31 mouse cellular contexts compared by ENCODE assay signal in genomic region chr7:53282016-53282415, GRCm38 (mm10).
DNase-seq lines count a peak whose midpoint lies in the region; ATAC-seq and TF ChIP-seq lines count a peak whose summit lies in the region.
"Had no signal": no experiment of that assay in that cellular context is flagged by ENCODE, and none has a peak within 500 bp of the region (broad histone marks: within the 10 kb centered on the region; RNA-seq: fewer than 3 reads in every experiment).

No protein-coding gene starts in this region.

- ATAC-seq in forebrain, postnatal 0 days: no peak
- ATAC-seq in forebrain, embryonic 13.5 days: no peak
- ATAC-seq: CD4-positive, CD25-positive, alpha-beta regulatory T cell, adult 4 months; forebrain, embryonic 15.5 days; inflammation-experienced regulatory T-cells, adult 6 months; liver, embryonic 12.5 days; liver, postnatal 0 days; lung, postnatal 0 days had no signal

- no peak overlapping the region for H3K4me2 ChIP-seq in forebrain, postnatal 0 days (ENCODE audit: low read depth)
- no peak overlapping the region for H3K4me2 ChIP-seq in forebrain, embryonic 13.5 days
- H3K4me2 ChIP-seq: forebrain, embryonic 15.5 days; heart, embryonic 13.5 days; hindbrain, embryonic 15.5 days; liver, embryonic 12.5 days; midbrain, embryonic 12.5 days; stomach, embryonic 15.5 days had no signal

- H3K9me3 ChIP-seq in forebrain, postnatal 0 days (ENCODE audit: low read length): no peaks in the 10 kb centered on the region
- no peaks in the 10 kb centered on the region for H3K9me3 ChIP-seq in forebrain, embryonic 13.5 days (replicated peaks)
- H3K9me3 ChIP-seq: forebrain, embryonic 15.5 days; heart, embryonic 13.5 days; hindbrain, embryonic 15.5 days; liver, embryonic 12.5 days; megakaryocyte, embryonic 14.5 days; midbrain, embryonic 12.5 days; stomach, embryonic 15.5 days had no signal

- H3K4me1 ChIP-seq in forebrain, postnatal 0 days (ENCODE audit: insufficient read depth): no peaks in the 10 kb centered on the region
- H3K4me1 ChIP-seq in forebrain, embryonic 13.5 days: no peaks in the 10 kb centered on the region
- H3K4me1 ChIP-seq: forebrain, embryonic 15.5 days; heart, embryonic 13.5 days; hindbrain, embryonic 15.5 days; liver, embryonic 12.5 days; megakaryocyte, embryonic 14.5 days; midbrain, embryonic 12.5 days; stomach, embryonic 15.5 days had no signal

- no peak overlapping the region for H3K9ac ChIP-seq in forebrain, postnatal 0 days
- no peak overlapping the region for H3K9ac ChIP-seq in forebrain, embryonic 13.5 days
- H3K9ac ChIP-seq: forebrain, embryonic 15.5 days; heart, embryonic 13.5 days; hindbrain, embryonic 15.5 days; liver, embryonic 12.5 days; liver, postnatal 0 days; midbrain, embryonic 12.5 days; stomach, embryonic 15.5 days had no signal

- no peaks in the 10 kb centered on the region for H3K27me3 ChIP-seq in forebrain, postnatal 0 days (ENCODE audit: insufficient read depth, low read length)
- H3K27me3 ChIP-seq in forebrain, embryonic 13.5 days: no peaks in the 10 kb centered on the region
- H3K27me3 ChIP-seq: forebrain, embryonic 15.5 days; heart, embryonic 13.5 days; hindbrain, embryonic 15.5 days; liver, embryonic 12.5 days; megakaryocyte, embryonic 14.5 days; midbrain, embryonic 12.5 days; stomach, embryonic 15.5 days had no signal

- no peaks in the 10 kb centered on the region for H3K36me3 ChIP-seq in forebrain, postnatal 0 days (ENCODE audit: insufficient read depth)
- no peaks in the 10 kb centered on the region for H3K36me3 ChIP-seq in forebrain, embryonic 13.5 days (ENCODE audit: poor library complexity, severe bottlenecking)
- H3K36me3 ChIP-seq: forebrain, embryonic 15.5 days; heart, embryonic 13.5 days; hindbrain, embryonic 15.5 days; liver, embryonic 12.5 days; midbrain, embryonic 12.5 days; stomach, embryonic 15.5 days had no signal

- H3K27ac ChIP-seq in forebrain, postnatal 0 days (ENCODE audit: low read depth, low read length): no peak overlapping the region
- H3K27ac ChIP-seq in forebrain, embryonic 13.5 days: no peak overlapping the region
- H3K27ac ChIP-seq: forebrain, embryonic 15.5 days; heart, embryonic 13.5 days; hindbrain, embryonic 15.5 days; layer of hippocampus, adult 2 months; liver, embryonic 12.5 days; midbrain, embryonic 12.5 days; stomach, embryonic 15.5 days had no signal

- DNase-seq in forebrain, postnatal 0 days: peak; percentile 26
- peak; percentile 24 for DNase-seq in brain, embryonic 18.5 days (ENCODE audit: low read depth, low spot score)
- peak; percentile 3 for DNase-seq in layer of hippocampus, adult 9-11 months
- no peak for DNase-seq in adrenal gland, adult 8-10 months
- no peak for DNase-seq in frontal cortex, adult 2 months (ENCODE audit: extremely low spot score in 1 of 2, low spot score in 1 of 2)
- DNase-seq in adrenal gland, adult (ENCODE audit: inconsistent age in 2 of 2, low spot score in 1 of 2): no peak
- DNase-seq: cerebellum, adult 11-12 months; cerebellum, postnatal 14 days; gastrocnemius, postnatal 10 days; heart, postnatal 10 days; kidney, adult 11 months; kidney, postnatal 14 days; left cerebral cortex, postnatal 4 days; liver, postnatal 0 days; lung, postnatal 4 days; retina, postnatal 1 day; right cerebral cortex, postnatal 14 days; thymus, postnatal 36 days had no signal

- no peak overlapping the region for H3K4me3 ChIP-seq in forebrain, postnatal 0 days (ENCODE audit: low read depth, low read length)
- H3K4me3 ChIP-seq in forebrain, embryonic 13.5 days: no peak overlapping the region
- H3K4me3 ChIP-seq: erythroblast, embryonic 14.5 days; forebrain, embryonic 15.5 days; heart, embryonic 13.5 days; hindbrain, embryonic 15.5 days; layer of hippocampus, adult 2 months; liver, embryonic 12.5 days; megakaryocyte, embryonic 14.5 days; midbrain, embryonic 12.5 days; stomach, embryonic 15.5 days had no signal

- 52% methylated on average over 1 of the region's 1 CpGs for WGBS in forebrain, postnatal 0 days
- WGBS in forebrain, embryonic 13.5 days: 70% methylated on average over 1 of the region's 1 CpGs

- TF ChIP-seq CTCF in forebrain, postnatal 0 days (IDR thresholded peaks at IDR 0.05; ENCODE audit: low read depth): no peak

Comparison
In these comparisons a context has a peak if more than half of its experiments do, and no peak if none do; other contexts are left out.
1. DNase-seq: peak in forebrain, postnatal 0 days (single experiment), brain, embryonic 18.5 days (single experiment) and layer of hippocampus, adult 9-11 months (single experiment); none in adrenal gland, adult 8-10 months (single experiment), frontal cortex, adult 2 months (0 of 2) and adrenal gland, adult (0 of 2).